Mouse (Mus musculus): ENCODE data around the gene Osbpl7. TPM values are rescaled to one million over a fixed set of nuclear protein-coding genes. Genes with fewer than 3 reads are reported as not detected.
A peak's percentile ranks its signal among the peaks of the same experiment; 100 is the strongest.

Gene Osbpl7
- total and polyA plus RNA-seq, 2 experiments from 2014 or later = 8.3 to 10.9 TPM

DNA sequence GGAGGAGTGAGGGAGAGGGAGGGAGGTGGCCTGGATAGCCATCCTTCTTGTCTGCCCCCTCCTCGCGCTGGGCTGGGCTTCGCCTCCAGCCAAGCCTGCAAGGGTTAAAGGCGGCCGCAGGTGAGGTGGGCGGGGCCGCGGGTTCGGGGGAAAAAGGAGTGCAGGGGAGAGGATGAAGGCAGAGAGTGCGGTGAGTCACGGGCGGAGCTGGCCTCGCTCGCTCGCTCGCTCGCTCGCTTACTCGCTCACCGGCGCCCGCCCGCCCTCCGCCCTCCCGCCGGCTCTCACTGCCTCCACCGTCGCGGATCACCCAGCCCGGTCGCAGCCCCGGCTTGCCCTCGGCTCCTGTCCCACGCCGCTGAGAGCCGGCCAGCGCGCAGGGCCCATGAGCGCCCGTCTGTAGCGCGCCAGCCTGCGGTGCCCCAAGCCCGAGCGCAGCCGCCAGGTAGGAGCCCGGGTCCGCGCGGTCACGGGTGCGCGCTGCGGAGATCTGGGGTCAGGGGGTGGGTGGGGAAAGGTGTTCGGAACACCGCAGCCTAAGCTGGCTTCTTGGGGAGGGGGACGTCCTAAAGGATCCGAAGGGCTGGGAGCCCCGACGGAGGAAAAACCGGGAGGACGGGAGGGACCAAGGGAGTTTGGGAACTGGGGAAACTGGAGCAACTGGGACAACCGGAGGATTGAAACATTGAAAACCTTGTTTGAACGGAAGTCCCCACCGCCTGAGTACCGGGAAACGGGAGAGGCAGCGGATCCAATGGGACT, 31.7 kb upstream of the Osbpl7 start:
- peaks cover 82% of the 10 kb centered on the region for H3K27me3 ChIP-seq (ENCODE audit: insufficient read depth, low read length)
- ATAC-seq (no peak), DNase-seq (no peak)
- peak overlapping the region; percentile 22 for H3K4me3 ChIP-seq (ENCODE audit: low read depth, low read length)
- peak overlapping the region; percentile 41 for H3K4me2 ChIP-seq (ENCODE audit: low read depth)
- 4% methylated on average over 67 of the region's 68 CpGs for WGBS
- no peak overlapping the region for H3K9ac ChIP-seq
- H3K27ac ChIP-seq (ENCODE audit: low read depth, low read length) = no peak overlapping the region
- TF ChIP-seq CTCF (IDR thresholded peaks at IDR 0.05; ENCODE audit: low read depth) = no peak
- H3K4me1 ChIP-seq (ENCODE audit: insufficient read depth) = no peaks in the 10 kb centered on the region; the same call in 1 of the 2 replicates
- H3K9me3 ChIP-seq (ENCODE audit: low read length) = no peaks in the 10 kb centered on the region
- H3K36me3 ChIP-seq (ENCODE audit: insufficient read depth) = no peaks in the 10 kb centered on the region

GRCm38 (mm10) chr11:97019345-97019708, 31.1 kb upstream of the Osbpl7 start:
- DNase-seq (no peak), ATAC-seq (no peak)
- 4% methylated on average over 13 of the region's 13 CpGs for WGBS
- no peaks in the 10 kb centered on the region for H3K36me3 ChIP-seq (ENCODE audit: insufficient read depth)
- no peak for TF ChIP-seq CTCF (IDR thresholded peaks at IDR 0.05; ENCODE audit: low read depth)
- peaks cover 84% of the 10 kb centered on the region for H3K27me3 ChIP-seq (ENCODE audit: insufficient read depth, low read length)
- H3K4me2 ChIP-seq (ENCODE audit: low read depth) = no peak overlapping the region
- H3K9me3 ChIP-seq (ENCODE audit: low read length) = no peaks in the 10 kb centered on the region
- no peak overlapping the region for H3K27ac ChIP-seq (ENCODE audit: low read depth, low read length)
- H3K9ac ChIP-seq = no peak overlapping the region
- H3K4me3 ChIP-seq (ENCODE audit: low read depth, low read length) = 0 out of 2 replicates have a peak overlapping the region, but pooled peaks have one; percentile 22
- H3K4me1 ChIP-seq (ENCODE audit: insufficient read depth) = no peaks in the 10 kb centered on the region; the same call in 1 of the 2 replicates

- Histone ChIP-seq H3K9me3 (ENCODE audit: low read length) (no peaks in the 10 kb centered on the region), H3K9ac (no peak overlapping the region), H3K27ac (ENCODE audit: low read depth, low read length) (no peak overlapping the region), H3K4me1 (ENCODE audit: insufficient read depth) (no peaks in the 10 kb centered on the region; the same call in 1 of the 2 replicates), H3K4me2 (ENCODE audit: low read depth) (peak overlapping the region; percentile 68), H3K4me3 (ENCODE audit: low read depth, low read length) (peak overlapping the region; percentile 45), H3K36me3 (ENCODE audit: insufficient read depth) (no peaks in the 10 kb centered on the region), H3K27me3 (ENCODE audit: insufficient read depth, low read length) (peaks cover 74% of the 10 kb centered on the region)
- no peak for ATAC-seq
- WGBS = 2% methylated on average over 25 of the region's 27 CpGs
- DNase-seq = no peak
- no peak for TF ChIP-seq CTCF (IDR thresholded peaks at IDR 0.05; ENCODE audit: low read depth)
These were observed 29.2 kb upstream of the Osbpl7 start for GRCm38 (mm10) chr11:97021121-97021765.

DNA sequence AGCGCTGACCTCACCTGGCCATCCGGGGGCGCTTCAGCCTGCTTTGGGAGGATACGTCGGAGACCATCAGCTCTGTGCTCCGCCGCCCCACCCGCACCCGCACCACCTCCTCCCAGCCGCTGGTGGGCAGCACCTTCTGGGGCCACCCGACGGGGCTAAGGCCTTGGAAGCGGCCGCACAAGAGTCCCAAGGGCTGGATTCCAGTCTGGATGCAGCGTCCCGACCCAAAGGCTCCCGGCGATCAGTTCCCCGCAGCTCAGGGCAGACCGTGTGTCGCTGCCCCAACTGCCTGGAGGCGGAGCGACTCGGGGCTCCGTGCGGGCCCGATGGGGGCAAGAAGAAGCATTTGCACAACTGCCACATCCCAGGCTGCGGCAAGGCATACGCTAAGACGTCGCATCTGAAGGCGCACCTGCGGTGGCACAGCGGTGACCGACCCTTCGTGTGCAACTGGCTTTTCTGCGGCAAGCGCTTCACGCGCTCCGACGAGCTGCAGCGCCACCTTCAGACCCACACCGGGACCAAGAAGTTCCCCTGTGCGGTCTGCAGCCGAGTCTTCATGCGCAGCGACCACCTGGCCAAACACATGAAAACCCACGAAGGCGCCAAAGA, 28.4 kb upstream of the Osbpl7 start:
- H3K4me3 ChIP-seq (ENCODE audit: low read depth, low read length) = peak overlapping the region; percentile 45
- no peaks in the 10 kb centered on the region; the same call in 1 of the 2 replicates for H3K4me1 ChIP-seq (ENCODE audit: insufficient read depth)
- ATAC-seq (peak; percentile 78), DNase-seq (peak; percentile 76)
- no peak overlapping the region for H3K27ac ChIP-seq (ENCODE audit: low read depth, low read length)
- H3K27me3 ChIP-seq (ENCODE audit: insufficient read depth, low read length) = peaks cover 66% of the 10 kb centered on the region
- H3K9ac ChIP-seq = peak overlapping the region; percentile 55
- TF ChIP-seq CTCF (IDR thresholded peaks at IDR 0.05; ENCODE audit: low read depth) = peak; percentile 74
- H3K4me2 ChIP-seq (ENCODE audit: low read depth) = peak overlapping the region; percentile 68
- 1% methylated on average over 50 of the region's 50 CpGs for WGBS
- no peaks in the 10 kb centered on the region for H3K9me3 ChIP-seq (ENCODE audit: low read length)
- H3K36me3 ChIP-seq (ENCODE audit: insufficient read depth) = no peaks in the 10 kb centered on the region

DNA sequence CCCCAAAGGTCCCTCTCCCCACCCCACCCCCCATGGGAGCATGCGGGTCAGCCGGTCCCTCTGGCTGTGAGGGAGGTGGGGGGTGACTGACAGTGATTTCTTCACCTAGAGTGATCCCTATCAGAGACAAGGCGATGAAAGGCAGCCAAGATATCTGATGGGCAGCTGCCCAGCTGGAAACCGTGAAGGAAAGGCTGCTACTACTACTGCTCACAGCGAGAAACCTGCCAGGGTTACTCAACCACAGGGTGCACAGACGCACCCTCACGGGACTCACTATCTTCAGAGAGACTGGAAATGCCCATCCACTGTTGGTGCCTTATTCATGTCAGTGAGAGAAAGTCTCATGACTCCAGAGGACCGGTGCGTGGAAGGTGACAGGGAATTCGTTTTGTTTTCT, 25.5 kb upstream of the Osbpl7 start:
- DNase-seq (no peak), ATAC-seq (no peak)
- WGBS = 24% methylated on average over 10 of the region's 10 CpGs
- Histone ChIP-seq H3K4me1 (ENCODE audit: insufficient read depth) (no peaks in the 10 kb centered on the region; the same call in 1 of the 2 replicates), H3K9ac (no peak overlapping the region), H3K36me3 (ENCODE audit: insufficient read depth) (no peaks in the 10 kb centered on the region), H3K27me3 (ENCODE audit: insufficient read depth, low read length) (peaks cover 49% of the 10 kb centered on the region), H3K27ac (ENCODE audit: low read depth, low read length) (no peak overlapping the region), H3K4me3 (ENCODE audit: low read depth, low read length) (no peak overlapping the region), H3K4me2 (ENCODE audit: low read depth) (no peak overlapping the region), H3K9me3 (ENCODE audit: low read length) (no peaks in the 10 kb centered on the region)
- no peak for TF ChIP-seq CTCF (IDR thresholded peaks at IDR 0.05; ENCODE audit: low read depth)

DNA sequence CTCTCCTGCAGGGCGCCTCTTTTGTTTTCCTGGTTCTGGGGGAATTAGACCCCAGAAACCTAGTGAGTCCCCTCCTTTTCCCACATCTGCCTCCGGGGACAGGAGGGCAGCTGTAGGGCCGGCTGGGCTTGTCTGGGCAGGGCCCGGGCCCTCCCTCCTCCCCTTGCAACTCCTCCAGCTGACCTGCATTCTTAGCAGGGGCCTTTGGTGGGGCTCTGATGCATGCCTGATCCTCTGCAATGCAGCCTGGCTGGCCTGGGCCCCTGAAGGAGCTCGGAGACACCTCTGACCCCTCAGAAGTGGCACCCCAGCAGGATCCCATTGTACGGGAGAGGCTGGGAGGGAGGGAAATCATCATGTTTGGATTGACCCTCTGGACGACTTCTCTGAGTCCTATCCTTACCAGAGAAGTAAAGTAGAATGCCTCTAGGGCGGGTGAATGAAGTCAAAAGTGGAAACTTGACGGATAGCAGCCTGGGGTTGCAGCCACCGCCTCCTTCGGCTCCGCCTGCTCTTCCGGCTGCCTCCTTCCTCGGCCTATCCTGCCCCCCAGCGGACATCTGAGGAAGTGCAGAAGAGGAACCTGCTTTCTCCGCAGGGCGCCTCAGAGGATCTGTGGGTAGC, 24.6 kb upstream of the Osbpl7 start:
- Histone ChIP-seq H3K27me3 (ENCODE audit: insufficient read depth, low read length) (peaks cover 40% of the 10 kb centered on the region), H3K9me3 (ENCODE audit: low read length) (no peaks in the 10 kb centered on the region), H3K4me3 (ENCODE audit: low read depth, low read length) (peak overlapping the region; percentile 21), H3K36me3 (ENCODE audit: insufficient read depth) (no peaks in the 10 kb centered on the region), H3K27ac (ENCODE audit: low read depth, low read length) (no peak overlapping the region), H3K4me2 (ENCODE audit: low read depth) (peak overlapping the region; percentile 47), H3K9ac (no peak overlapping the region), H3K4me1 (ENCODE audit: insufficient read depth) (peaks cover 6% of the 10 kb centered on the region)
- DNase-seq (peak; percentile 92), ATAC-seq (peak; percentile 60)
- peak; percentile 98 for TF ChIP-seq CTCF (IDR thresholded peaks at IDR 0.05; ENCODE audit: low read depth)
- WGBS = 2% methylated on average over 17 of the region's 17 CpGs

Data from forebrain, postnatal 0 days (tissue).